Mouse (Mus musculus) heart, embryonic 12.5 days (tissue): ENCODE measurements at regions not wholly inside any gene's neighbourhood (a gene's known extent, or its start where the extent isn't known, plus 50 kb on each side); places are given as distances from the start of the nearest gene placed in this dataset.

Source experiments
- ATAC-seq: fragments of 200-750 bp; cut with Nextera tagmentation; 2 replicates; pipeline ENCODE4 v1.8.0; 2017; ENCODE audit warnings: moderate TSS enrichment, moderate library complexity; ENCODE audit not compliant: insufficient number of reproducible peaks, low FRiP score
- H3K27ac ChIP-seq: fragments of 300-500 bp; sonication (generic); 2 replicates; pipeline ENCODE4 v1.5.1; 2016; ENCODE audit warnings: mild to moderate bottlenecking, moderate library complexity; ENCODE audit not compliant: poor library complexity, severe bottlenecking
- H3K27me3 ChIP-seq: fragments of 300-500 bp; sonication (generic); replicated peaks from 2 replicates; pipeline ENCODE4 v1.6.1; 2016; ENCODE audit warnings: mild to moderate bottlenecking, moderate library complexity
- H3K36me3 ChIP-seq: fragments of 300-500 bp; sonication (generic); 2 replicates; pipeline ENCODE4 v1.6.1; 2016; ENCODE audit warnings: mild to moderate bottlenecking, moderate library complexity
- H3K4me1 ChIP-seq: fragments of 300-500 bp; sonication (generic); replicated peaks from 2 replicates; pipeline ENCODE4 v1.6.1; 2016; ENCODE audit warnings: mild to moderate bottlenecking
- H3K4me2 ChIP-seq: fragments of 300-500 bp; sonication (generic); 2 replicates; pipeline ENCODE4 v1.6.1; 2016; ENCODE audit warnings: mild to moderate bottlenecking, moderate library complexity
- H3K4me3 ChIP-seq: fragments of 300-500 bp; sonication (generic); 2 replicates; pipeline ENCODE4 v1.5.1; 2016; ENCODE audit warnings: mild to moderate bottlenecking
- H3K9ac ChIP-seq: fragments of 300-500 bp; sonication (generic); 2 replicates; pipeline ENCODE4 v1.6.1; 2016; ENCODE audit warnings: mild to moderate bottlenecking, moderate library complexity
- H3K9me3 ChIP-seq: fragments of 300-500 bp; sonication (generic); replicated peaks from 2 replicates; pipeline ENCODE4 v1.6.1; 2016; ENCODE audit warnings: mild to moderate bottlenecking, moderate library complexity
- WGBS: fragments of 180-500 bp; shearing (Covaris S2); methylation state at CpG from one replicate; pipeline ENCODE4 v1.1.7; 2016; 5-methylcytosine and 5-hydroxymethylcytosine counted together

DNA sequence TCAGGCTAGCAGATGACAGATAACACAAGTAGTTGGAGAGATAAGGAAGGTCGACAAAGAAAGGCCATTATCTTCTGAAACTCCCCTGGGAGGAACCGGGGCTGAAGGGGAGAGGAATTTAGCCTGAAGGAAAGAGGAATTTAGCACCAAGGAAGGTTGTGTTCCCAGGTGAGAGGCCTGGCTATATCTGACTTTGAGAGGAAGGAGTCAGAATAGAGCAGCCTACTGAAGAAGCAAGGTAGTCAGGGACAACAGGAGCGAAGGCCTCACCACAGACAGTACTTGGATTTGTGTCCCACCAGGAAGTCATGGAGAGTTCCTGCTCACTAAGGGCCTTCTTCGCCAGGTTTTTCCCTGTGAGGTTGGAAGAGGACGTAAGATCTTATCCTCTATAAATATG, 102.2 kb downstream of the Tmco5 start:
- no peak overlapping the region for H3K9ac ChIP-seq
- H3K9me3 ChIP-seq, result no peaks in the 10 kb centered on the region
- H3K4me1 ChIP-seq, result peaks cover 39% of the 10 kb centered on the region
- H3K27me3 ChIP-seq, result no peaks in the 10 kb centered on the region
- peak overlapping the region; percentile 36; the same call in 1 of the 2 replicates for H3K27ac ChIP-seq
- ATAC-seq, result no peak
- H3K4me3 ChIP-seq, result no peak overlapping the region
- no peak overlapping the region for H3K4me2 ChIP-seq
- 40% methylated on average over 5 of the region's 5 CpGs for WGBS
- H3K36me3 ChIP-seq, result no peaks in the 10 kb centered on the region

DNA sequence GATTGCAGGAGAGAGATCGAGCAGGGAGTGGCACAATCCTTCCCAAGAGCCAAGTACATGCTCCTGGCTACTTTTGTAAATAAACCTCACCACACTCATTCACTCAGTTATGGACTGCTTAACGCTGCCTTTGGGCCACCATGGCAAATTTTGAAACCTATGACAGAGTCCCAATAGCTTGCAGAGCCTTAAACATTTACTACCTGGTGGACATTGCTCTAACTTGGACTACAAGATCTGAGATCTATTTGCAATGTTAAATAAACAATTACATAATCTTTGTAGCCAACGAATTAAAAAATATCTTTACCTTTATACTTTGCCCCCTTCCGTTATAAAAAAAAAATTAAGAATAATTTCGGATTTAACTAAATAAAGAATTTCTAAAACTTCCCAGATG, 104.9 kb downstream of the Tmco5 start:
- Histone ChIP-seq H3K4me2 (no peak overlapping the region), H3K4me1 (peaks cover 29% of the 10 kb centered on the region), H3K27me3 (no peaks in the 10 kb centered on the region), H3K36me3 (no peaks in the 10 kb centered on the region), H3K27ac (no peak overlapping the region), H3K9me3 (no peaks in the 10 kb centered on the region), H3K4me3 (no peak overlapping the region), H3K9ac (no peak overlapping the region)
- 79% methylated on average over 5 of the region's 5 CpGs for WGBS
- ATAC-seq, result no peak

DNA sequence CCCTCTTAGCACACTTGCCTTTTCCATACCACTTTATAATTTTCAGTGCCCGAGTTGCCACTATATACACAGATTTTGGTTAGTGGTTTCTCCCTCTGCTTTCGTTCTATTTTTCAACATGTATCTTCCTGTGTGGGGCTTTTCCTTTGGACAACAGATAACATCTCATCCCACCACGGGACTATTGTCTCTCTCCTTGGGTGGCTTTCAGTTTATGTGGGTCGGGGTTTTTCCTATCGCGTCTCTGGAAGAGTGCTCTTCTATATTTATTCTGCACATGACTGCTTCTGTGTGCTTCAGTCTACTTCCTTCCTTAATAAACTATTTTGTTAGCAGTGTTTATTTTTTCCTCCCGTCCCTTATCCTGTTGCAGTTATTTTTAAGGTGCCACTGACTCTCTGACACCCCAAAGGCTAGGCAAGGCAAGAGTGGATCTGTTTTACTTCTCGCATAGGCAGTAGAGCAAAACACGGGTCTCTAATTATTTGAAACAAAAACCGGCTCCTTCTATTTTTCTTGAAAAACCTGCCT, 105.4 kb downstream of the Tmco5 start:
- no peaks in the 10 kb centered on the region for H3K27me3 ChIP-seq
- H3K9me3 ChIP-seq, result no peaks in the 10 kb centered on the region
- peak overlapping the region; percentile 13; the same call in 1 of the 2 replicates for H3K27ac ChIP-seq
- H3K4me2 ChIP-seq, result no peak overlapping the region
- WGBS, result 30% methylated on average over 10 of the region's 10 CpGs
- peaks cover 29% of the 10 kb centered on the region for H3K4me1 ChIP-seq
- no peaks in the 10 kb centered on the region for H3K36me3 ChIP-seq
- ATAC-seq, result no peak
- no peak overlapping the region for H3K4me3 ChIP-seq
- no peak overlapping the region for H3K9ac ChIP-seq

DNA sequence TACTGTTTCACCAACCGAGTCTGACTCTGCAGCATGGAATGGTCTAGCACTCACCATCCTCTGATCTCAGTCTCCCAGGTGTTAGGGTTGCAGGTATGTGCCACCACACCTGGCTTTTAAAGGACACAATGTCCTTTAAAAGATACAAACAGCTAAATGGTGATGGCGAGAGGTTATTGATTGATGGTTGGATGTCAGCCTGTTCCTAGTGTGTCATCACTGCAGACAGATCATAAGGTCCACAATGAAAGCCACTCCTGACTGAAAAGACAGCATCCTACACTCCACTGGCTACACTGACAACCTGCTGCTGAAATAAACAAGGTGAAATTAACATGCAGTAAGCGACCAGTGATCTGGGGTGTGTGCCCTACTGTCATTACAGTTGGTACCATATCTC, 106.1 kb downstream of the Tmco5 start:
- Histone ChIP-seq H3K9me3 (no peaks in the 10 kb centered on the region), H3K36me3 (no peaks in the 10 kb centered on the region), H3K4me3 (no peak overlapping the region), H3K4me1 (peaks cover 28% of the 10 kb centered on the region), H3K9ac (no peak overlapping the region), H3K27me3 (no peaks in the 10 kb centered on the region), H3K4me2 (no peak overlapping the region), H3K27ac (no peak overlapping the region)
- 61% methylated on average over 3 of the region's 3 CpGs for WGBS
- ATAC-seq, result no peak

DNA sequence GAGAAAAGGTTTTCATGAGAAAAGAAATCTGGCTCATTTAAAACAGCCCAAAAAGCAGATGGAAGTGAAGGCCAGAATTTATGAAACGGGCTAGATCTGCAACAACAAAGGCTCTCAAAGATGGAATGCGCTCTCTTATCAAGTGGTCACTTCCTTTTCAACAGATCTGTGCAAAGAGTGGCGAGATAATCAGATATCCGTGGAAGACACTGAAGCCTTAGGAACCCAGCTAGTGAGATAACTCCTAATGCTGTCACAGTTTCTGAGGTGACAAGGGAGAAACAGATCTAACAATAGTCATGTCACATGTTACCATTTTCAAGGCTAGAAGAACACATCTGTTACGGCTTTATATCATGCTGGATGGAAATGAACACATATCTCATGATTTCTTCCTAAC, 107.1 kb downstream of the Tmco5 start:
- H3K27ac ChIP-seq, result no peak overlapping the region
- no peaks in the 10 kb centered on the region for H3K36me3 ChIP-seq
- H3K9ac ChIP-seq, result no peak overlapping the region
- ATAC-seq, result no peak
- no peaks in the 10 kb centered on the region for H3K9me3 ChIP-seq
- H3K27me3 ChIP-seq, result no peaks in the 10 kb centered on the region
- H3K4me1 ChIP-seq, result peaks cover 19% of the 10 kb centered on the region
- 17% methylated on average over 5 of the region's 5 CpGs for WGBS
- H3K4me2 ChIP-seq, result no peak overlapping the region
- H3K4me3 ChIP-seq, result no peak overlapping the region

DNA sequence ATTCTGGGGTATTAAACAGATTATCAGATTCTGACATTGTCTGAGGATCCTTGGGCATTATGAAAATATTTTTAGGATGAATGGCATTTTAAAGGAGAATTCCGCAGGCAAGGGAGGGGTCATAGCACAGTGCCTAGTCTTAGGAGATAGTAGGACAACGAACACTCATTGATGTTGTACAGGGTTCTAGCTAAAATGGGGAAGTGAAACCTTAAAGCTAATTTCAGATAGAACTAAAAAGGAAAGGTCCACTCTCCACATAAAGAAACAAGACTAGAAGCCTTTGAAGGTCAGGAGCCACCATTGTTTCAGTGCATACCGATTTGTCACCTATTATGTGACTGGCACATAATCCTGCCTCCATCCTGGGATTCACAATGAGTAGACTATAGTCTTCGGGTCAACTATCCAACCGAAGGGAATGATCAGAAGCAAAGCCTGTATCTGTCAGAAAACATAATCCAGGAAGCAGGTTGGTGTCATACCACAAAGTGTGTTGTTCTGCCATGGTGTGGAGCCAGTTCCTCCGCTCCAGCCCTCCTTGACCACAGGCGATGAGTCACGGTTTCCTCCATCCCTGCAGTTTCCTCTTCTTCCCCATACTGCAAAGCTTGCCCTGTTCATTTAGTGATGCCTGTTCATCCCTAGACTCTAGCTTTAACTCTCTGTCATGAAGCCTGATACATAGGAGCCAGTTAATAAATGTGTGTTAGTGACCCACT, 110.6 kb downstream of the Tmco5 start:
- Histone ChIP-seq H3K27ac (no peak overlapping the region), H3K4me1 (peaks cover 15% of the 10 kb centered on the region), H3K27me3 (no peaks in the 10 kb centered on the region), H3K4me2 (no peak overlapping the region), H3K36me3 (no peaks in the 10 kb centered on the region), H3K4me3 (no peak overlapping the region), H3K9ac (no peak overlapping the region), H3K9me3 (no peaks in the 10 kb centered on the region)
- WGBS, result 72% methylated on average over 8 of the region's 8 CpGs
- no peak for ATAC-seq

DNA sequence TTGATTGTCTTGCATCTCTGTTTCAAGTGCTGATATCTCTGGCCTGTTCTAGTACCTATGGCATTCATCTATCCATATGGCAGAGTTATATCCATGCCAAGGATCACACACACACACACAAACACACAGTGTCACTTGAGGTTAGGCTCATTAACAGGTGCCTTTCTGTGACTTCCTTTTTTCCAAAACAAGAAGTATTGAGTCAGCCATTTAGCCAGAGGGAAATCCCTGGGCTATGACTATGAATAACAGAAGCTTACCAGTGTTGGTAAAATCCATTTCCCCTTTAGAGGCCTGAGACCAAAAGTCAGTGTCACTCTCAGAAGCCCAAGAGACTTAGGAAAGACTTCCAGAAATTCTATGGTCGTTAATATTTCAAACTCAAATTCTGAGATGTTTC, 111.6 kb downstream of the Tmco5 start:
- Histone ChIP-seq H3K27me3 (no peaks in the 10 kb centered on the region), H3K9ac (no peak overlapping the region), H3K36me3 (no peaks in the 10 kb centered on the region), H3K9me3 (no peaks in the 10 kb centered on the region), H3K4me1 (peaks cover 10% of the 10 kb centered on the region), H3K4me2 (no peak overlapping the region), H3K27ac (no peak overlapping the region), H3K4me3 (no peak overlapping the region)
- 84% methylated on average over 1 of the region's 1 CpGs for WGBS
- ATAC-seq, result no peak

DNA sequence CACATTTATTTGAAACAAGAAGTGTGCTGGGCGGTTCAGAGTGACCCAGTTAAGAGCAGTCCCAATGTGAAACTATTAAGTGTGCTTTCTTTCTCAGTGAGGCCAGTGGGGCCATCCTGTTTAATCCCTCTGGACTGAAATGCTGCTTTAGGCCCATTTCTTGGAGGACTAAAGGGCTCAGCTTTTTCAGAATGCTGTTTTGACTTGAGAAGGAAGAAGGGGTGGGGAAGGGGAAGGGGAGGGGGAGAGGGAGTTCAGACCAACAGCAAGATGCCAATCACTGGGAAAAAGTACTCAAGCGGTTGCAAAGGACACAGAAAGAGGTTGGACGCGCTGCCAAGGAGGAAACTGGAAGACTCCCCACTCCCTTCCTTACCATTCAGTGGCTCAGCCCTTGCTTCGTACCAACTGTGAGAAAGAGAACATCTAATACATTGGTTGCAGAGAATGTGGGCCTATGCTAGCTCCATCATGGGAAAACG, 113.1 kb downstream of the Tmco5 start:
- Histone ChIP-seq H3K9me3 (no peaks in the 10 kb centered on the region), H3K9ac (no peak overlapping the region), H3K4me3 (no peak overlapping the region), H3K27ac (no peak overlapping the region), H3K36me3 (no peaks in the 10 kb centered on the region), H3K4me2 (no peak overlapping the region), H3K27me3 (no peaks in the 10 kb centered on the region), H3K4me1 (peaks cover 8% of the 10 kb centered on the region)
- ATAC-seq, result no peak
- 71% methylated on average over 6 of the region's 6 CpGs for WGBS

DNA sequence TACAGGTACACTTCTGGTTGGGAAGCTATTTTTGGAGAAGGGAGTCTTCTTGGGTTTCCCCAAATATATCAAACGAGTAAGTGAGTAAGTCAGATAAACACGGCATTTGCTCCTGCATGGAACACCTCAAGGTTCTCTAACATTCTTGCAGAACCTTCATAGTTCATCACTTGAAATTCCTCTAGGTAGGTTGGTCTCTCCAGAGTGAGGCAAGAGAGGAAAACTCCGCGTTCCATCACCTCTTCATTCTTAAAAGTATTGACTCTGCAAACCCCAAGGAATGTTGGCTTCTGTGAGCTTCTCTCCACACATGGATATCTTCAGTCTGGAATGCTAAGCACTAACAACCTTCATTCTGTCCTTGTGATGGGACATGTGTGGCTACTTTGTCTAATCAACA, 115.2 kb downstream of the Tmco5 start:
- Histone ChIP-seq H3K4me3 (no peak overlapping the region), H3K9ac (no peak overlapping the region), H3K27ac (no peak overlapping the region), H3K4me1 (peaks cover 8% of the 10 kb centered on the region), H3K4me2 (0 out of 2 replicates have a peak overlapping the region, but pooled peaks have one; percentile 7), H3K36me3 (no peaks in the 10 kb centered on the region), H3K27me3 (no peaks in the 10 kb centered on the region), H3K9me3 (no peaks in the 10 kb centered on the region)
- WGBS, result 42% methylated on average over 4 of the region's 4 CpGs
- no peak for ATAC-seq

DNA sequence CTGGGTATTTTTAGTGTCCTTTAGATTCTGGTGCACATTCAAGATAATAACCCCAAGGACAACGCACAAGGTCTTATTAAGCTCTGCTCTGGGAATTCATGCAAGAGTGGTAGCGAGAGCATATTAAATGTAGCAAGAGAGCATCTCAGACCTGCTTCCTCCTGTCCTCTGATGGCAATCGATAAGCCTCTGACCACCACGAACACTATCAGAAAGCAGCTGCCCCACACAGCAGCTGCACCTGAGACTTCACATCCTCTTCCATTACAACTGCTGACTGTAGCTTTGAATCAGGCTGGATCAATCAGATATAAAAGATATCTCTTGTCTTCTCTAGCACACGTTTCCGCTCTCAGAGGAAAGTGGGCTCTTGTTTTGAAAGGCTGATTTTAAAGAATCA, 117.8 kb downstream of the Tmco5 start:
- Histone ChIP-seq H3K4me2 (no peak overlapping the region), H3K36me3 (no peaks in the 10 kb centered on the region), H3K4me1 (peaks cover 12% of the 10 kb centered on the region), H3K27me3 (no peaks in the 10 kb centered on the region), H3K9me3 (no peaks in the 10 kb centered on the region), H3K9ac (no peak overlapping the region), H3K4me3 (no peak overlapping the region), H3K27ac (no peak overlapping the region)
- WGBS, result 55% methylated on average over 6 of the region's 6 CpGs
- ATAC-seq, result no peak

DNA sequence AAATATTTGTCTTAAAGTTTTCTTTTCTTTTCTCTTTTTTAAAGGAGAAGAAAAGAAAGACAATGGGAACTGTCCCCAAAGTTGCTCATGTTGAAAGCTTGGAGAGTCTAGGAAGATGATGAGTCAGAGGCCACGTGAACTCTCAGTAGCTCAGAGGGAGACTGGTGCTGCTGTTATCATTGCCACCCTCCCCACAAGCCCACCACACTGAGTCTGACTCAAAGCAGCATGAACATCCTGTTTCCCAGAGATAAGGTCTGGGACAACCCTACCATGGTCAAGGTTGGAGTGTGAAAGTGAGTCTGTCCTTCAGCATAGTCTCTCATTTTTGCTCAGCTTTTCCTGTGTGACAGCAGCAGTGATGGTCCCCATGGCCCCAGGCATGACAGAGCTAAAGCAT, 120.3 kb downstream of the Tmco5 start:
- no peak overlapping the region for H3K27ac ChIP-seq
- no peaks in the 10 kb centered on the region for H3K27me3 ChIP-seq
- ATAC-seq, result peak; percentile 74
- no peaks in the 10 kb centered on the region for H3K9me3 ChIP-seq
- no peak overlapping the region for H3K9ac ChIP-seq
- H3K36me3 ChIP-seq, result no peaks in the 10 kb centered on the region
- H3K4me2 ChIP-seq, result no peak overlapping the region
- H3K4me3 ChIP-seq, result no peak overlapping the region
- peaks cover 9% of the 10 kb centered on the region for H3K4me1 ChIP-seq
- 6% methylated on average over 1 of the region's 1 CpGs for WGBS

DNA sequence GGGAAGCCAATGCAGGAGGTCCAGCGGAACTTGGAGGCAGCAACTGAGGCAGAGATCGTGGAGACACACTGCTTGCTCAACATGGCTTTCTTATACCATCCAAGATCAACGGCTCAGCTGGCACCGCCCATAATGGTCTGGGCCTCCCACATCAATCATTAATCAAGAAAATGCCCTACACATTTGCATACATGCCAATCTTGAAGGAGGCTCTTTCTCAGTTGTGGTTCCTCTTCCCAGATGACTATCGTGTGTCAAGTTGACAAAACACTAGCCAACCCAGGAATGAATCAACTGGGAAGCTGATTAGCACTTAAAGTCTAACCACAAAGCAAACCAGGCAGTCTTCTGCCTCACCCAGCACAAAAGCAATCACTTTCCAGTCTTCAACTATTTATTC, 121.1 kb downstream of the Tmco5 start:
- no peaks in the 10 kb centered on the region for H3K9me3 ChIP-seq
- 77% methylated on average over 5 of the region's 5 CpGs for WGBS
- no peak for ATAC-seq
- H3K4me1 ChIP-seq, result peaks cover 8% of the 10 kb centered on the region
- H3K27ac ChIP-seq, result no peak overlapping the region
- H3K9ac ChIP-seq, result no peak overlapping the region
- no peaks in the 10 kb centered on the region for H3K36me3 ChIP-seq
- H3K4me3 ChIP-seq, result no peak overlapping the region
- H3K27me3 ChIP-seq, result no peaks in the 10 kb centered on the region
- H3K4me2 ChIP-seq, result no peak overlapping the region
